Mouse (Mus musculus): ENCODE data around the gene Dph1.

GRCm38 (mm10) chr11:75155985-75156384 lies 35.1 kb downstream of the Dph1 start:
- TF ChIP-seq CTCF (IDR thresholded peaks at IDR 0.05; ENCODE audit: low read depth) (no peak), EP300 (IDR thresholded peaks at IDR 0.05; ENCODE audit: low read depth) (no peak)
